Mouse (Mus musculus): ENCODE data around the gene Sf3a2. TPM values are rescaled to one million over a fixed set of nuclear protein-coding genes. Genes with fewer than 3 reads are reported as not detected.

The Sf3a2 gene
- polyA plus RNA-seq, 1 experiment, result 69.3 TPM

- TF ChIP-seq GATA1 (IDR thresholded peaks at IDR 0.05; ENCODE audit: low read length), result no peak
- no peak for TF ChIP-seq TAL1 (IDR thresholded peaks at IDR 0.05; ENCODE audit: low read length)
- no peak overlapping the region for H3K4me3 ChIP-seq (replicated peaks)
- H3K4me1 ChIP-seq (ENCODE audit: control insufficient read depth), result peaks cover 28% of the 10 kb centered on the region
- H3K9me3 ChIP-seq (ENCODE audit: control insufficient read depth, low read length), result peaks cover 18% of the 10 kb centered on the region
- H3K36me3 ChIP-seq (ENCODE audit: control insufficient read depth), result no peaks in the 10 kb centered on the region; the same call in 1 of the 2 replicates
- H3K27me3 ChIP-seq (ENCODE audit: control insufficient read depth), result peaks cover 92% of the 10 kb centered on the region
These were observed 39.0 kb downstream of the Sf3a2 start for GRCm38 (mm10) chr10:80836949-80837379.

DNA sequence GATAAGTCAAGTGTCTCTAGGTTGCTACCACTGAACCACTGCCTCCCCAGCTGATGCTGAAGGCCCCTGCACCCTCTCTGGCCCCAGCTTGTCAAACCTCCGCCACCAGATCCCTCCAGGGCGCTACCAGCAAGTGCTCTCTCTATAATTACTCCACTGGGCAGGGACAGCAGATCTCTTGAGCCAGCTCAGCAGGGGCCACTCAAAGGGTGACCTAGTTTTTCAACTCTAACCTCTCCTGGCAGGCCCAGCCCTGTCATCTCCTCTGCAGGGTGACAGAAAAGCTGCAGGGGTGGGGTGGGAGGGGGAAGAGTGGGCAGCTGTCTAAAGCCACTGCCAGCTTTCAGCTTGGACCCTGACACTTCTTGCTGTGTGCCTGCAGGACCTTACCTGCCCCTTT, 39.8 kb downstream of the Sf3a2 start:
- TF ChIP-seq TAL1 (IDR thresholded peaks at IDR 0.05; ENCODE audit: low read length) (no peak), GATA1 (IDR thresholded peaks at IDR 0.05; ENCODE audit: low read length) (no peak)
- Histone ChIP-seq H3K4me1 (ENCODE audit: control insufficient read depth) (peaks cover 24% of the 10 kb centered on the region), H3K4me3 (replicated peaks) (no peak overlapping the region), H3K27me3 (ENCODE audit: control insufficient read depth) (peaks cover 97% of the 10 kb centered on the region), H3K9me3 (ENCODE audit: control insufficient read depth, low read length) (peaks cover 18% of the 10 kb centered on the region), H3K36me3 (ENCODE audit: control insufficient read depth) (no peaks in the 10 kb centered on the region; the same call in 1 of the 2 replicates)

- TF ChIP-seq GATA1 (IDR thresholded peaks at IDR 0.05; ENCODE audit: low read length), result no peak
- H3K4me1 ChIP-seq (ENCODE audit: control insufficient read depth), result peaks cover 20% of the 10 kb centered on the region
- no peaks in the 10 kb centered on the region; the same call in 1 of the 2 replicates for H3K36me3 ChIP-seq (ENCODE audit: control insufficient read depth)
- no peak overlapping the region for H3K4me3 ChIP-seq (replicated peaks)
- peaks cover 97% of the 10 kb centered on the region for H3K27me3 ChIP-seq (ENCODE audit: control insufficient read depth)
- H3K9me3 ChIP-seq (ENCODE audit: control insufficient read depth, low read length), result peaks cover 18% of the 10 kb centered on the region
These were observed 40.4 kb downstream of the Sf3a2 start for GRCm38 (mm10) chr10:80838346-80838912.

DNA sequence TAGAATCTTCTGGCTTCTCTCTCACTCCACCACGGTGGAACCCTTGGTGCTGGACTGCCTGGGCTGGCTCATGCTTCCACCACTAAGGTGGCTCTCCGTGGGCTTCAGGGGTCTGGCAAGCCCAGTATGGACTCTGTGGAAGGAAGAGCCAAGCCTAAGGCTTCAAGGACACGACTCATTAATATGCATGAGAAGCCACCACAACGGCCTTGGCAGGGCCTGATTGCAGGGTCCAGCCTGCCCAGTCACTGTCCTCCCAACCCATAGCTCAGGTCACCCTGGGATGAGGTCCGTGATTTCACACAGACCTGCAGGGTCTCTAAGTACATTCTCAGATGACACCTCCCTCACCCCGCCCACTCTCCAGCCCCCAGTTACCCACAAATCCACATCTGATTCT, 41.9 kb downstream of the Sf3a2 start:
- Histone ChIP-seq H3K9me3 (ENCODE audit: control insufficient read depth, low read length) (peaks cover 11% of the 10 kb centered on the region), H3K27me3 (ENCODE audit: control insufficient read depth) (peaks cover 97% of the 10 kb centered on the region), H3K36me3 (ENCODE audit: control insufficient read depth) (no peaks in the 10 kb centered on the region), H3K4me3 (replicated peaks) (no peak overlapping the region), H3K4me1 (ENCODE audit: control insufficient read depth) (peaks cover 17% of the 10 kb centered on the region)
- TF ChIP-seq GATA1 (IDR thresholded peaks at IDR 0.05; ENCODE audit: low read length) (no peak), TAL1 (IDR thresholded peaks at IDR 0.05; ENCODE audit: low read length) (no peak)

DNA sequence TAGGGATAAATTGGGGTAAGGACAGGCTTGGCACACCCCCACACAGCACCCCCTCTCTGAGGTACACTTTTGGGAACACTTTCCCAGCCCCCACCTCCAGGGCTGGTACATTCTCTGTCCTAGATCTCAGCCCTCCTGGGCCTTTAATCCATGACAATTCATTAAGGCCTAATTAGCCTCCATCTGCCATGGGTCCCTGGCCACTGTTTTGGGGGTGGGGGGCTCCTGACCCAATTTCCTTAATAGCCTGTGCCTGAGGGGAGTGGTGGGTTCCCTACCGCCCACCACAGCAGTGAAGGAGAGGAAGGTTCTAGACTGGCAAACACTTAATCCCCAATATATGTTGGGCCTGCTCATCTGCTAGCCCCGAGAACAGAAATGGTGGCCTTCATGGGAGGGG, 43.7 kb downstream of the Sf3a2 start:
- TF ChIP-seq TAL1 (IDR thresholded peaks at IDR 0.05; ENCODE audit: low read length), result no peak
- TF ChIP-seq GATA1 (IDR thresholded peaks at IDR 0.05; ENCODE audit: low read length), result no peak
- H3K36me3 ChIP-seq (ENCODE audit: control insufficient read depth), result no peaks in the 10 kb centered on the region
- peaks cover 97% of the 10 kb centered on the region for H3K27me3 ChIP-seq (ENCODE audit: control insufficient read depth)
- no peak overlapping the region for H3K4me3 ChIP-seq (replicated peaks)
- peaks cover 14% of the 10 kb centered on the region for H3K4me1 ChIP-seq (ENCODE audit: control insufficient read depth)
- H3K9me3 ChIP-seq (ENCODE audit: control insufficient read depth, low read length), result no peaks in the 10 kb centered on the region; the same call in 1 of the 2 replicates

DNA sequence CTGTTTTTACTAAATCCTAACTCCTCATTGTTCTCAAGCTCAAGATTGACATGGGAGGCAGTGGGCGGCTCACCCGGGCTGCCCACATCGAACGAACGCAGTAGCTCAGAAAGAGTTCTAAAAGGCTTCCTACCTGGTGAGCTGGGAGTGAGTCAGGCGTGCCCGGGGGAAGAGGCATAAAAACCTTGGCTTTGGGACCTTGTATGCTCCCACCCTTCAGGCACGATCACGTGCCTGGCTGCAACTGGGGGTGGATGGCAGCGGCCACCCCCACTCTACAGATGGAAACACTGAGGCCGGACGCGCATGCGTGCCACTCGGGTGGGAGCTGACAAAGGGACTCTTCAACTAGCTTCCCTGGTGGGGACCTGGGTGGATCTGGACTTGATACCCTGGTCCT, 44.3 kb downstream of the Sf3a2 start:
- Histone ChIP-seq H3K27me3 (ENCODE audit: control insufficient read depth) (peaks cover 96% of the 10 kb centered on the region), H3K36me3 (ENCODE audit: control insufficient read depth) (no peaks in the 10 kb centered on the region), H3K4me1 (ENCODE audit: control insufficient read depth) (peaks cover 8% of the 10 kb centered on the region), H3K4me3 (replicated peaks) (no peak overlapping the region), H3K9me3 (ENCODE audit: control insufficient read depth, low read length) (no peaks in the 10 kb centered on the region; the same call in 1 of the 2 replicates)
- TF ChIP-seq GATA1 (IDR thresholded peaks at IDR 0.05; ENCODE audit: low read length) (no peak), TAL1 (IDR thresholded peaks at IDR 0.05; ENCODE audit: low read length) (no peak)

- no peaks in the 10 kb centered on the region for H3K36me3 ChIP-seq (ENCODE audit: control insufficient read depth)
- H3K27me3 ChIP-seq (ENCODE audit: control insufficient read depth), result peaks cover 86% of the 10 kb centered on the region
- H3K9me3 ChIP-seq (ENCODE audit: control insufficient read depth, low read length), result no peaks in the 10 kb centered on the region; the same call in 1 of the 2 replicates
- H3K4me1 ChIP-seq (ENCODE audit: control insufficient read depth), result peaks cover 8% of the 10 kb centered on the region
- no peak overlapping the region for H3K4me3 ChIP-seq (replicated peaks)
- TF ChIP-seq TAL1 (IDR thresholded peaks at IDR 0.05; ENCODE audit: low read length) (no peak), GATA1 (IDR thresholded peaks at IDR 0.05; ENCODE audit: low read length) (no peak)
These were observed 45.3 kb downstream of the Sf3a2 start for GRCm38 (mm10) chr10:80843087-80843930.

- H3K27me3 ChIP-seq (ENCODE audit: control insufficient read depth), result peaks cover 79% of the 10 kb centered on the region
- H3K9me3 ChIP-seq (ENCODE audit: control insufficient read depth, low read length), result no peaks in the 10 kb centered on the region; the same call in 1 of the 2 replicates
- TF ChIP-seq TAL1 (IDR thresholded peaks at IDR 0.05; ENCODE audit: low read length) (no peak), GATA1 (IDR thresholded peaks at IDR 0.05; ENCODE audit: low read length) (no peak)
- H3K4me1 ChIP-seq (ENCODE audit: control insufficient read depth), result peaks cover 15% of the 10 kb centered on the region
- no peaks in the 10 kb centered on the region for H3K36me3 ChIP-seq (ENCODE audit: control insufficient read depth)
- H3K4me3 ChIP-seq (replicated peaks), result no peak within 1 kb of the TSS
These were observed 46.0 kb downstream of the Sf3a2 start, which contains the start of gene Lingo3 for GRCm38 (mm10) chr10:80843931-80844547. Gene Lingo3 (minus strand): TSS chr10:80844039.
